Mouse (Mus musculus) heart, adult 2 months (tissue): ENCODE results near the gene Cbr4.

Experiments
- CTCF ChIP-seq: fragments of 200-600 bp; IDR thresholded peaks from 2 replicates; pipeline ENCODE4 v1.8.1; 2022; ENCODE audit warnings: antibody characterized with exemption, mild to moderate bottlenecking, moderate library complexity
- POLR2A ChIP-seq: fragments of 200-500 bp; IDR thresholded peaks from 2 replicates; pipeline ENCODE4 v1.6.1; 2011; ENCODE audit warnings: mild to moderate bottlenecking, low read depth, low read length, control low read depth; ENCODE audit not compliant: insufficient read depth

GRCm38 (mm10) chr8:61532831-61533230 is 45.3 kb downstream of the Cbr4 start:
- TF ChIP-seq CTCF: no peak
- no peak for TF ChIP-seq POLR2A
